Mouse (Mus musculus) stomach, postnatal 0 days (tissue): ENCODE data around the gene Tmc7. TPM values are rescaled to one million over a fixed set of nuclear protein-coding genes. Genes with fewer than 3 reads are reported as not detected.

Experiments used
- ATAC-seq: fragments of 200-750 bp; cut with Nextera tagmentation; 2 replicates; pipeline ENCODE4 v1.8.0; 2017; ENCODE audit not compliant: low FRiP score, low TSS enrichment
- DNase-seq: peaks from one replicate; pipeline ENCODE4 v3.0.0-alpha.2; 2016; ENCODE audit warnings: low spot score
- H3K27ac ChIP-seq: fragments of 300-500 bp; sonication (generic); replicated peaks from 2 replicates; pipeline ENCODE4 v1.5.1; 2014; ENCODE audit warnings: mild to moderate bottlenecking, control low read depth
- H3K27me3 ChIP-seq: fragments of 300-500 bp; sonication (generic); 2 replicates; pipeline ENCODE4 v1.6.1; 2014; ENCODE audit warnings: low read length; ENCODE audit not compliant: control insufficient read depth, insufficient read depth
- H3K36me3 ChIP-seq: fragments of 300-500 bp; sonication (generic); 2 replicates; pipeline ENCODE4 v1.6.1; 2014; ENCODE audit warnings: low read length, mixed read lengths; ENCODE audit not compliant: control insufficient read depth, insufficient read depth
- H3K4me1 ChIP-seq: fragments of 300-500 bp; sonication (generic); replicated peaks from 2 replicates; pipeline ENCODE4 v1.6.1; 2014; ENCODE audit warnings: antibody characterized with exemption; ENCODE audit not compliant: control insufficient read depth, insufficient read depth
- H3K4me2 ChIP-seq: fragments of 300-500 bp; sonication (generic); replicated peaks from 2 replicates; pipeline ENCODE4 v1.6.1; 2014; ENCODE audit warnings: low read depth, mild to moderate bottlenecking, control low read depth, moderate library complexity
- H3K4me3 ChIP-seq: fragments of 300-500 bp; sonication (generic); 2 replicates; pipeline ENCODE4 v1.5.1; 2014; ENCODE audit warnings: low read depth, low read length, control low read depth
- H3K9ac ChIP-seq: fragments of 300-500 bp; sonication (generic); 2 replicates; pipeline ENCODE4 v1.6.1; 2014; ENCODE audit warnings: mild to moderate bottlenecking, low read length, control low read depth, mixed read lengths
- H3K9me3 ChIP-seq: fragments of 300-500 bp; sonication (generic); 2 replicates; pipeline ENCODE4 v1.6.1; 2016; ENCODE audit warnings: low read length; ENCODE audit not compliant: control insufficient read depth
- CTCF ChIP-seq: IDR thresholded peaks from 2 replicates; pipeline ENCODE4 v1.5.1; 2016; ENCODE audit warnings: antibody characterized with exemption, low read depth, mild to moderate bottlenecking, moderate library complexity
- EP300 ChIP-seq: optimal IDR thresholded peaks from 2 replicates; pipeline ENCODE3; 2016; ENCODE audit warnings: antibody characterized with exemption
- WGBS: fragments of 180-500 bp; shearing (Covaris S2); extraction: QIAGEN DNeasy Blood & Tissue Kit; methylation state at CpG from one replicate; pipeline ENCODE4 v1.1.7; 2014; 5-methylcytosine and 5-hydroxymethylcytosine counted together
- polyA plus RNA-seq: library from polyadenylated mRNA; unstranded; fragments of >200 nt; fragmentation: Nextera tagmentation; extraction: Ambion mirVana; gene quantifications from 2 replicates; pipeline ENCODE4 v1.2.1, GENCODE M21; 2015

The Tmc7 gene
- polyA plus RNA-seq, 1 experiment from 2014 or later, result 5.9 TPM

GRCm38 (mm10) chr7:118620243-118620906, 35.8 kb upstream of the Tmc7 start:
- Histone ChIP-seq H3K4me2 (no peak overlapping the region), H3K27me3 (no peaks in the 10 kb centered on the region), H3K4me1 (no peaks in the 10 kb centered on the region), H3K36me3 (no peaks in the 10 kb centered on the region), H3K4me3 (no peak overlapping the region), H3K9ac (no peak overlapping the region), H3K27ac (peak overlapping the region; percentile 36; the same call in 1 of the 2 replicates), H3K9me3 (no peaks in the 10 kb centered on the region)
- DNase-seq (peak; percentile 67), ATAC-seq (peak; percentile 81)
- 68% methylated on average over 7 of the region's 7 CpGs for WGBS
- no peak for TF ChIP-seq CTCF
- TF ChIP-seq EP300, result no peak

GRCm38 (mm10) chr7:118618104-118618503, 33.6 kb upstream of the Tmc7 start:
- Histone ChIP-seq H3K4me3 (no peak overlapping the region), H3K4me1 (no peaks in the 10 kb centered on the region), H3K9ac (no peak overlapping the region), H3K4me2 (no peak overlapping the region), H3K9me3 (no peaks in the 10 kb centered on the region), H3K27ac (peak overlapping the region; percentile 63), H3K36me3 (no peaks in the 10 kb centered on the region), H3K27me3 (no peaks in the 10 kb centered on the region)
- DNase-seq (no peak), ATAC-seq (peak; percentile 53)
- 66% methylated on average over 5 of the region's 5 CpGs for WGBS
- no peak for TF ChIP-seq CTCF
- no peak for TF ChIP-seq EP300

- no peak overlapping the region for H3K4me3 ChIP-seq
- DNase-seq, result no peak
- no peak overlapping the region for H3K9ac ChIP-seq
- no peak overlapping the region for H3K27ac ChIP-seq
- TF ChIP-seq CTCF (no peak), EP300 (no peak)
- H3K9me3 ChIP-seq, result no peaks in the 10 kb centered on the region
- no peak for ATAC-seq
- WGBS, result 67% methylated on average over 13 of the region's 13 CpGs
- H3K27me3 ChIP-seq, result no peaks in the 10 kb centered on the region
- no peaks in the 10 kb centered on the region for H3K36me3 ChIP-seq
- no peak overlapping the region for H3K4me2 ChIP-seq
- H3K4me1 ChIP-seq, result no peaks in the 10 kb centered on the region
Observed at GRCm38 (mm10) chr7:118614076-118614475, 29.5 kb upstream of the Tmc7 start.

GRCm38 (mm10) chr7:118611933-118612332, 27.4 kb upstream of the Tmc7 start:
- WGBS, result 54% methylated on average over 8 of the region's 8 CpGs
- Histone ChIP-seq H3K27ac (peak overlapping the region; percentile 49; the same call in 1 of the 2 replicates), H3K4me1 (no peaks in the 10 kb centered on the region), H3K9me3 (no peaks in the 10 kb centered on the region), H3K4me2 (no peak overlapping the region), H3K9ac (no peak overlapping the region), H3K4me3 (no peak overlapping the region), H3K36me3 (no peaks in the 10 kb centered on the region), H3K27me3 (no peaks in the 10 kb centered on the region)
- DNase-seq (no peak), ATAC-seq (no peak)
- TF ChIP-seq EP300 (no peak), CTCF (no peak)

GRCm38 (mm10) chr7:118611185-118611749, 26.7 kb upstream of the Tmc7 start:
- 70% methylated on average over 4 of the region's 4 CpGs for WGBS
- Histone ChIP-seq H3K9ac (no peak overlapping the region), H3K4me1 (no peaks in the 10 kb centered on the region), H3K4me2 (no peak overlapping the region), H3K36me3 (no peaks in the 10 kb centered on the region), H3K27ac (peak overlapping the region; percentile 49), H3K27me3 (no peaks in the 10 kb centered on the region), H3K4me3 (no peak overlapping the region), H3K9me3 (no peaks in the 10 kb centered on the region)
- DNase-seq (no peak), ATAC-seq (peak; percentile 69)
- TF ChIP-seq EP300, result no peak
- TF ChIP-seq CTCF, result no peak

- TF ChIP-seq CTCF (no peak), EP300 (no peak)
- Histone ChIP-seq H3K27ac (no peak overlapping the region), H3K9ac (no peak overlapping the region), H3K36me3 (no peaks in the 10 kb centered on the region), H3K27me3 (no peaks in the 10 kb centered on the region), H3K4me1 (no peaks in the 10 kb centered on the region), H3K4me3 (no peak overlapping the region), H3K4me2 (no peak overlapping the region), H3K9me3 (no peaks in the 10 kb centered on the region)
- WGBS, result 81% methylated on average over 13 of the region's 13 CpGs
- ATAC-seq, result no peak
- no peak for DNase-seq
Observed at GRCm38 (mm10) chr7:118610721-118611120, 26.2 kb upstream of the Tmc7 start.
